Mouse (Mus musculus): ENCODE results near the gene Gm1140.
"Not testable (repeated sequence)": the region's sequence is repeated elsewhere in the genome, so short reads cannot be mapped to it uniquely, and the experiment has no call there.

The Gm1140 gene

DNA sequence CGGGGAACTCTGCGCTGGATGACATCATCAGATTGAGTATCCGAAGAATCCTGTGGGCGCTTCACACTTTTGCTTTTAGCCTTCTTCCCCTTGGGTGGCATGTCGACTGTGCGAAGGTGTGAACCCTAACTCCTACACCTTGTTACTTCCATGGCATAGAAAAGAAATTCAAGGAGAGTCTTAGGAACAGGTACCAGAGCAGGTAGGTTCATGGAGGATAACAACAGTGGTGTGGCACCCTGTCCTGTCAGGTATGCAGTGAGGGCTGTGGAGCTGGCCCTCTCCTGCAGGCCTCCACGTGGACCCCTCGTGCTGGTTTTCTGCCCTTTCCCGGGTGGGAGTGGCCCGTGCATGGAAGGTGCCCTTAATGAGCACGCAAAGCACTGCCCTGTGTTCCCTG, at the start of gene Gm1140:
TSS of gene Gm1140 (minus strand) at position 101 of the 400 bp plus-strand sequence.
- not testable (repeated sequence) for DNase-seq (ENCODE audit: low read depth, low spot score)

DNA sequence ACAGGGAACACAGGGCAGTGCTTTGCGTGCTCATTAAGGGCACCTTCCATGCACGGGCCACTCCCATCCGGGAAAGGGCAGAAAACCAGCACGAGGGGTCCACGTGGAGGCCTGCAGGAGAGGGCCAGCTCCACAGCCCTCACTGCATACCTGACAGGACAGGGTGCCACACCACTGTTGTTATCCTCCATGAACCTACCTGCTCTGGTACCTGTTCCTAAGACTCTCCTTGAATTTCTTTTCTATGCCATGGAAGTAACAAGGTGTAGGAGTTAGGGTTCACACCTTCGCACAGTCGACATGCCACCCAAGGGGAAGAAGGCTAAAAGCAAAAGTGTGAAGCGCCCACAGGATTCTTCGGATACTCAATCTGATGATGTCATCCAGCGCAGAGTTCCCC, 2.0 kb upstream of the Gm1140 start, which contains the start of gene Gm14692:
TSS of gene Gm14692 (plus strand) at position 301 of the 400 bp plus-strand sequence.
- not testable (repeated sequence) for DNase-seq (ENCODE audit: low read depth, low spot score)
